Comparison of ENCODE assay signal across 11 mouse cellular contexts in genomic region chr15:25690066-25690745, GRCm38 (mm10).
A peak's percentile ranks its signal among the peaks of the same experiment; 100 is the strongest.
DNase-seq lines count a peak whose midpoint lies in the region; ATAC-seq and TF ChIP-seq lines count a peak whose summit lies in the region.
"Had no signal": no experiment of that assay in that cellular context is flagged by ENCODE, and none has a peak within 500 bp of the region (broad histone marks: within the 10 kb centered on the region; RNA-seq: fewer than 3 reads in every experiment).

No protein-coding gene starts in this region.

- no peak for DNase-seq in kidney, postnatal 14 days
- DNase-seq in embryonic facial prominence, embryonic 14.5 days (ENCODE audit: low spot score) = no peak
- peak; percentile 55 for DNase-seq in midbrain, postnatal 0 days (ENCODE audit: low spot score)
- DNase-seq in cerebellum, postnatal 14 days = no peak
- no peak for DNase-seq in thymus, adult 2 months
- DNase-seq: right cerebral cortex, postnatal 25 days had no signal

- H3K36me3 ChIP-seq in kidney, embryonic 15.5 days = 0 out of 2 replicates have a peak, but pooled peaks cover 4% of the 10 kb centered on the region
- H3K36me3 ChIP-seq in embryonic facial prominence, embryonic 14.5 days (ENCODE audit: control insufficient read depth, insufficient read depth, low read length) = no peaks in the 10 kb centered on the region
- H3K36me3 ChIP-seq in hindbrain, embryonic 13.5 days = no peaks in the 10 kb centered on the region
- H3K36me3 ChIP-seq in midbrain, postnatal 0 days (ENCODE audit: insufficient read depth, low read length) = no peaks in the 10 kb centered on the region
- H3K36me3 ChIP-seq in thymus, adult 2 months (ENCODE audit: control insufficient read depth, insufficient read depth, low read length) = no peaks in the 10 kb centered on the region
- no peaks in the 10 kb centered on the region for H3K36me3 ChIP-seq in heart, embryonic 12.5 days
- H3K36me3 ChIP-seq: embryonic facial prominence, embryonic 12.5 days; limb, embryonic 15.5 days had no signal

- no peaks in the 10 kb centered on the region for H3K27me3 ChIP-seq in kidney, embryonic 15.5 days
- no peaks in the 10 kb centered on the region for H3K27me3 ChIP-seq in embryonic facial prominence, embryonic 14.5 days (replicated peaks; ENCODE audit: control insufficient read depth, insufficient read depth, low read length)
- 0 out of 2 replicates have a peak, but pooled peaks cover 3% of the 10 kb centered on the region for H3K27me3 ChIP-seq in hindbrain, embryonic 13.5 days
- no peaks in the 10 kb centered on the region for H3K27me3 ChIP-seq in midbrain, postnatal 0 days (ENCODE audit: insufficient read depth, low read length)
- no peaks in the 10 kb centered on the region for H3K27me3 ChIP-seq in thymus, adult 2 months (ENCODE audit: control insufficient read depth, insufficient read depth, low read length)
- peaks cover 16% of the 10 kb centered on the region for H3K27me3 ChIP-seq in heart, embryonic 12.5 days (replicated peaks)
- H3K27me3 ChIP-seq: embryonic facial prominence, embryonic 12.5 days; limb, embryonic 15.5 days had no signal

- TF ChIP-seq CTCF in midbrain, postnatal 0 days (IDR thresholded peaks at IDR 0.05) = peak; percentile 68
- no peak for TF ChIP-seq CTCF in thymus, adult 2 months (IDR thresholded peaks at IDR 0.05; ENCODE audit: borderline replicate concordance, control insufficient read depth, extremely low read depth, insufficient read depth, low read length, poor library complexity)

- no peaks in the 10 kb centered on the region for H3K9me3 ChIP-seq in kidney, embryonic 15.5 days (replicated peaks)
- no peaks in the 10 kb centered on the region for H3K9me3 ChIP-seq in embryonic facial prominence, embryonic 14.5 days (ENCODE audit: control insufficient read depth, low read length)
- H3K9me3 ChIP-seq in hindbrain, embryonic 13.5 days = no peaks in the 10 kb centered on the region
- no peaks in the 10 kb centered on the region for H3K9me3 ChIP-seq in midbrain, postnatal 0 days (ENCODE audit: low read length)
- no peaks in the 10 kb centered on the region for H3K9me3 ChIP-seq in heart, embryonic 12.5 days (replicated peaks)
- H3K9me3 ChIP-seq: embryonic facial prominence, embryonic 12.5 days; limb, embryonic 15.5 days had no signal

- no peak overlapping the region for H3K4me2 ChIP-seq in kidney, embryonic 15.5 days
- H3K4me2 ChIP-seq in embryonic facial prominence, embryonic 14.5 days (ENCODE audit: low read depth, low read length) = no peak overlapping the region
- no peak overlapping the region for H3K4me2 ChIP-seq in hindbrain, embryonic 13.5 days
- H3K4me2 ChIP-seq in midbrain, postnatal 0 days (ENCODE audit: low read depth, low read length, poor library complexity, severe bottlenecking) = no peak overlapping the region
- no peak overlapping the region for H3K4me2 ChIP-seq in heart, embryonic 12.5 days
- H3K4me2 ChIP-seq: embryonic facial prominence, embryonic 12.5 days; limb, embryonic 15.5 days had no signal

- peak overlapping the region; percentile 80; the same call in 1 of the 2 replicates for H3K27ac ChIP-seq in kidney, embryonic 15.5 days
- no peak overlapping the region for H3K27ac ChIP-seq in embryonic facial prominence, embryonic 14.5 days (replicated peaks; ENCODE audit: low read depth, low read length)
- no peak overlapping the region for H3K27ac ChIP-seq in hindbrain, embryonic 13.5 days
- H3K27ac ChIP-seq in midbrain, postnatal 0 days (ENCODE audit: low read depth, low read length) = no peak overlapping the region
- no peak overlapping the region for H3K27ac ChIP-seq in thymus, adult 2 months (ENCODE audit: control insufficient read depth, insufficient read depth, low read length)
- no peak overlapping the region for H3K27ac ChIP-seq in heart, embryonic 12.5 days (ENCODE audit: poor library complexity, severe bottlenecking)
- H3K27ac ChIP-seq: embryonic facial prominence, embryonic 12.5 days; limb, embryonic 15.5 days had no signal

- 60% methylated on average over 15 of the region's 15 CpGs for WGBS in kidney, embryonic 15.5 days
- 63% methylated on average over 15 of the region's 15 CpGs for WGBS in embryonic facial prominence, embryonic 14.5 days
- 22% methylated on average over 15 of the region's 15 CpGs for WGBS in hindbrain, embryonic 13.5 days
- WGBS in midbrain, postnatal 0 days = 18% methylated on average over 15 of the region's 15 CpGs
- WGBS in thymus, adult 2 months = 92% methylated on average over 15 of the region's 15 CpGs
- 80% methylated on average over 15 of the region's 15 CpGs for WGBS in heart, embryonic 12.5 days

- peaks cover 48% of the 10 kb centered on the region for H3K4me1 ChIP-seq in kidney, embryonic 15.5 days
- peaks cover 28% of the 10 kb centered on the region for H3K4me1 ChIP-seq in embryonic facial prominence, embryonic 14.5 days (ENCODE audit: control insufficient read depth, insufficient read depth, low read length)
- H3K4me1 ChIP-seq in hindbrain, embryonic 13.5 days (replicated peaks) = peaks cover 18% of the 10 kb centered on the region
- H3K4me1 ChIP-seq in midbrain, postnatal 0 days (ENCODE audit: insufficient read depth, low read length) = no peaks in the 10 kb centered on the region
- H3K4me1 ChIP-seq in thymus, adult 2 months (replicated peaks; ENCODE audit: control insufficient read depth, insufficient read depth, low read length) = peaks cover 20% of the 10 kb centered on the region
- H3K4me1 ChIP-seq in heart, embryonic 12.5 days (replicated peaks) = 0 out of 2 replicates have a peak, but pooled peaks cover 5% of the 10 kb centered on the region

- ATAC-seq in kidney, embryonic 15.5 days (replicated peaks; ENCODE audit: low FRiP score) = no peak
- ATAC-seq in embryonic facial prominence, embryonic 14.5 days (ENCODE audit: low read depth) = peak; percentile 34; the same call in 1 of the 2 replicates
- peak; percentile 47; the same call in 1 of the 2 replicates for ATAC-seq in hindbrain, embryonic 13.5 days (ENCODE audit: low FRiP score)
- 0 out of 2 replicates have a peak, but pooled peaks have one; percentile 25 for ATAC-seq in midbrain, postnatal 0 days (ENCODE audit: low FRiP score)
- no peak for ATAC-seq in heart, embryonic 12.5 days (ENCODE audit: insufficient number of reproducible peaks, low FRiP score)

- H3K4me3 ChIP-seq in kidney, embryonic 15.5 days (replicated peaks) = no peak overlapping the region
- no peak overlapping the region for H3K4me3 ChIP-seq in embryonic facial prominence, embryonic 14.5 days (ENCODE audit: low read depth, low read length)
- no peak overlapping the region for H3K4me3 ChIP-seq in hindbrain, embryonic 13.5 days
- no peak overlapping the region for H3K4me3 ChIP-seq in midbrain, postnatal 0 days (ENCODE audit: low read depth, low read length)
- H3K4me3 ChIP-seq in thymus, adult 2 months (ENCODE audit: control insufficient read depth, insufficient read depth, low read length) = no peak overlapping the region
- H3K4me3 ChIP-seq in heart, embryonic 12.5 days = no peak overlapping the region
- H3K4me3 ChIP-seq: embryonic facial prominence, embryonic 12.5 days; limb, embryonic 15.5 days had no signal

- no peak for TF ChIP-seq POLR2A in thymus, adult 2 months (IDR thresholded peaks at IDR 0.05; ENCODE audit: control insufficient read depth, extremely low read depth, insufficient read depth, low read length, poor library complexity)

- no peak overlapping the region for H3K9ac ChIP-seq in kidney, embryonic 15.5 days
- H3K9ac ChIP-seq in embryonic facial prominence, embryonic 14.5 days (ENCODE audit: low read depth, low read length) = no peak overlapping the region
- no peak overlapping the region for H3K9ac ChIP-seq in hindbrain, embryonic 13.5 days
- H3K9ac ChIP-seq in midbrain, postnatal 0 days (replicated peaks; ENCODE audit: low read length, poor library complexity, severe bottlenecking) = no peak overlapping the region
- no peak overlapping the region for H3K9ac ChIP-seq in heart, embryonic 12.5 days
- H3K9ac ChIP-seq: embryonic facial prominence, embryonic 12.5 days; limb, embryonic 15.5 days had no signal

Comparison
In these comparisons a context has a peak if more than half of its experiments do, and no peak if none do; other contexts are left out.
1. ATAC-seq: peak in embryonic facial prominence, embryonic 14.5 days (single experiment), hindbrain, embryonic 13.5 days (single experiment) and midbrain, postnatal 0 days (single experiment); none in kidney, embryonic 15.5 days (single experiment) and heart, embryonic 12.5 days (single experiment).